Mouse (Mus musculus) MEL (cell line): ENCODE measurements around the gene Kctd17. TPM values are rescaled to one million over a fixed set of nuclear protein-coding genes. Genes with fewer than 3 reads are reported as not detected.

Experiments used
- DNase-seq: peaks from one replicate; pipeline ENCODE4 v3.0.0; 2011; ENCODE audit warnings: low read depth, low spot score
- H3K27ac ChIP-seq: 2 replicates; pipeline ENCODE4 v1.5.1; 2012; ENCODE audit warnings: low read depth, mild to moderate bottlenecking, control low read depth, low read length, moderate library complexity; ENCODE audit not compliant: control insufficient read depth
- H3K27me3 ChIP-seq, 2 experiments: fragments of 150-350 bp in 1 of 2; sonication (generic) in 1 of 2; 2 replicates each; pipeline ENCODE4 v1.6.1; 2012; ENCODE audit warnings: low read length in 2 of 2, mild to moderate bottlenecking in 2 of 2, improper control_type of control experiment in 1 of 2, moderate library complexity in 1 of 2; ENCODE audit not compliant: insufficient read depth in 2 of 2, control insufficient read depth in 1 of 2
- H3K36me3 ChIP-seq, 2 experiments: 2 replicates each; pipeline ENCODE4 v1.6.1; 2012 to 2014; ENCODE audit warnings: low read length in 2 of 2, improper control_type of control experiment in 1 of 2, inconsistent platforms in 1 of 2, mild to moderate bottlenecking in 1 of 2; ENCODE audit not compliant: insufficient read depth in 2 of 2, control insufficient read depth in 1 of 2
- H3K4me1 ChIP-seq, 2 experiments: fragments of 150-350 bp in 1 of 2; sonication (generic) in 1 of 2; 2 replicates each; pipeline ENCODE4 v1.6.1; 2012; ENCODE audit warnings: low read length in 2 of 2, improper control_type of control experiment in 1 of 2, mild to moderate bottlenecking in 1 of 2; ENCODE audit not compliant: insufficient read depth in 2 of 2, control insufficient read depth in 1 of 2
- H3K4me3 ChIP-seq, 2 experiments: fragments of 150-350 bp in 1 of 2; sonication (generic) in 1 of 2; 2 replicates each; pipeline ENCODE4 v1.5.1; 2012; ENCODE audit warnings: low read depth in 2 of 2, low read length in 2 of 2, mild to moderate bottlenecking in 2 of 2, moderate library complexity in 2 of 2, control low read depth in 1 of 2, improper control_type of control experiment in 1 of 2; ENCODE audit not compliant: control insufficient read depth in 1 of 2, insufficient read depth in 1 of 2
- H3K79me2 ChIP-seq: 2 replicates; pipeline ENCODE4 v1.6.1; 2012; ENCODE audit warnings: mild to moderate bottlenecking, low read length, moderate library complexity; ENCODE audit not compliant: control insufficient read depth, poor library complexity, insufficient read depth
- H3K9ac ChIP-seq: 2 replicates; pipeline ENCODE4 v1.6.1; 2012; ENCODE audit warnings: low read depth, mild to moderate bottlenecking, control low read depth, low read length, moderate library complexity; ENCODE audit not compliant: control insufficient read depth, poor library complexity, severe bottlenecking
- H3K9me3 ChIP-seq: fragments of 150-350 bp; sonication (generic); replicated peaks from 2 replicates; pipeline ENCODE4 v1.6.1; 2012; ENCODE audit warnings: mild to moderate bottlenecking, low read length, improper control_type of control experiment, moderate library complexity; ENCODE audit not compliant: insufficient read depth
- BHLHE40 ChIP-seq: IDR thresholded peaks from 2 replicates; pipeline ENCODE4 v1.6.1; 2012; ENCODE audit warnings: low read depth, mild to moderate bottlenecking, inconsistent platforms, low read length, improper control_type of control experiment, borderline replicate concordance
- CHD1 ChIP-seq: IDR thresholded peaks from 2 replicates; pipeline ENCODE4 v1.6.1; 2012; ENCODE audit warnings: low read depth, mild to moderate bottlenecking, inconsistent platforms, low read length, improper control_type of control experiment
- GABPA ChIP-seq: IDR thresholded peaks from 2 replicates; pipeline ENCODE4 v1.6.1; 2012; ENCODE audit warnings: low read depth, mild to moderate bottlenecking, inconsistent platforms, low read length, improper control_type of control experiment, moderate library complexity
- JUND ChIP-seq: IDR thresholded peaks from 2 replicates; pipeline ENCODE4 v1.6.1; 2011; ENCODE audit warnings: low read depth, mild to moderate bottlenecking, improper control_type of control experiment, low read length
- MAZ ChIP-seq: IDR thresholded peaks from 2 replicates; pipeline ENCODE4 v1.6.1; 2012; ENCODE audit warnings: low read depth, mild to moderate bottlenecking, inconsistent platforms, low read length, improper control_type of control experiment
- NRF1 ChIP-seq: IDR thresholded peaks from 2 replicates; pipeline ENCODE4 v1.6.1; 2014; ENCODE audit warnings: low read depth, mild to moderate bottlenecking, inconsistent platforms, low read length, improper control_type of control experiment, moderate library complexity; ENCODE audit not compliant: poor library complexity, insufficient read depth, severe bottlenecking
- POLR2A ChIP-seq, 2 experiments: IDR thresholded peaks; 2 replicates each; pipeline ENCODE4 v1.6.1; 2011 to 2012; ENCODE audit warnings: low read length in 2 of 2, mild to moderate bottlenecking in 2 of 2, control low read depth in 1 of 2, improper control_type of control experiment in 1 of 2, low read depth in 1 of 2, moderate library complexity in 1 of 2; ENCODE audit not compliant: control insufficient read depth in 1 of 2, insufficient read depth in 1 of 2, poor library complexity in 1 of 2
- POLR2AphosphoS2 ChIP-seq: IDR thresholded peaks from 2 replicates; pipeline ENCODE4 v1.6.1; 2011; ENCODE audit warnings: low read length, improper control_type of control experiment
- RCOR1 ChIP-seq: IDR thresholded peaks from 2 replicates; pipeline ENCODE4 v1.6.1; 2012; ENCODE audit warnings: low read depth, mild to moderate bottlenecking, inconsistent platforms, low read length, improper control_type of control experiment
- TBP ChIP-seq: IDR thresholded peaks from 2 replicates; pipeline ENCODE4 v1.8.0; 2011; ENCODE audit warnings: low read depth, low read length, improper control_type of control experiment
- USF2 ChIP-seq, 2 experiments: IDR thresholded peaks; 2 replicates each; pipeline ENCODE4 v1.6.1; 2011 to 2012; ENCODE audit warnings: improper control_type of control experiment in 2 of 2, low read length in 2 of 2, borderline replicate concordance in 1 of 2, inconsistent platforms in 1 of 2, low read depth in 1 of 2, mild to moderate bottlenecking in 1 of 2; ENCODE audit not compliant: insufficient read depth in 1 of 2
- ZKSCAN1 ChIP-seq: IDR thresholded peaks from 2 replicates; pipeline ENCODE4 v1.6.1; 2012; ENCODE audit warnings: low read depth, mild to moderate bottlenecking, inconsistent platforms, low read length, improper control_type of control experiment, moderate library complexity
- ZMIZ1 ChIP-seq: IDR thresholded peaks from 2 replicates; pipeline ENCODE4 v1.6.1; 2012; ENCODE audit warnings: low read depth, mild to moderate bottlenecking, inconsistent platforms, low read length, improper control_type of control experiment, moderate library complexity
- ZNF384 ChIP-seq: IDR thresholded peaks from 2 replicates; pipeline ENCODE4 v1.6.1; 2012; ENCODE audit warnings: low read depth, mild to moderate bottlenecking, inconsistent platforms, low read length, improper control_type of control experiment
- polyA plus RNA-seq, 2 experiments: library from polyadenylated mRNA; stranded (reverse) in 1 of 2; unstranded in 1 of 2; fragments of >175 nt in 1 of 2; fragments of >200 nt in 1 of 2; gene quantifications; 2 replicates each; pipeline versions ENCODE4 v1.2.1 to v1.2.4; 2012; ENCODE audit warnings: low replicate concordance in 2 of 2, low read depth in 1 of 2; ENCODE audit not compliant: insufficient read length in 2 of 2, insufficient read depth in 1 of 2, missing spikeins in 1 of 2
- total RNA-seq: library from RNA; depleted of rRNA; stranded (reverse); fragments of 300-350 nt; gene quantifications from 2 replicates; pipeline ENCODE4 v1.2.3, GENCODE M21; 2012

The Kctd17 gene
- total and polyA plus RNA-seq, 3 experiments, result not detected

GRCm38 (mm10) chr15:78470495-78471276 is 42.3 kb downstream of the Kctd17 start:
- H3K27me3 ChIP-seq, result peaks cover 2 to 17% of the 10 kb centered on the region in 2 experiments; a peak in 3 of 4 replicates
- no peak for DNase-seq
- TF ChIP-seq ZMIZ1, result no peak
- no peak for TF ChIP-seq ZKSCAN1
- no peak for TF ChIP-seq POLR2AphosphoS2
- TF ChIP-seq JUND, result no peak
- TF ChIP-seq GABPA, result no peak
- no peak for TF ChIP-seq RCOR1
- TF ChIP-seq ZNF384, result no peak
- no peak for TF ChIP-seq BHLHE40
- TF ChIP-seq CHD1, result no peak
- TF ChIP-seq NRF1, result no peak
- no peak overlapping the region for H3K9ac ChIP-seq
- H3K4me1 ChIP-seq, result no peaks in the 10 kb centered on the region
- H3K36me3 ChIP-seq, result no peaks in the 10 kb centered on the region
- no peaks in the 10 kb centered on the region for H3K79me2 ChIP-seq
- no peaks in the 10 kb centered on the region for H3K9me3 ChIP-seq
- H3K4me3 ChIP-seq, result no peak overlapping the region
- H3K27ac ChIP-seq, result no peak overlapping the region

- Histone ChIP-seq H3K27me3 (peaks cover 2 to 15% of the 10 kb centered on the region in 2 experiments; a peak in 3 of 4 replicates), H3K4me1 (no peaks in the 10 kb centered on the region), H3K36me3 (no peaks in the 10 kb centered on the region), H3K9ac (no peak overlapping the region), H3K4me3 (no peak overlapping the region), H3K27ac (no peak overlapping the region), H3K9me3 (no peaks in the 10 kb centered on the region), H3K79me2 (no peaks in the 10 kb centered on the region)
- DNase-seq, result no peak
- TF ChIP-seq TBP (no peak), MAZ (no peak), USF2 (IDR thresholded peaks at IDR 0.05; ENCODE audit: borderline replicate concordance in 1 of 2, insufficient read depth in 1 of 2, low read depth in 1 of 2, low read length in 2 of 2) (no peak), POLR2A (IDR thresholded peaks at IDR 0.05; ENCODE audit: control insufficient read depth in 1 of 2, insufficient read depth in 1 of 2, low read depth in 1 of 2, low read length in 2 of 2, poor library complexity in 1 of 2) (no peak)
Measured at GRCm38 (mm10) chr15:78471902-78472301, 43.5 kb downstream of the Kctd17 start.
